ENCODE assay signal across 14 mouse cellular contexts in the genomic region with DNA sequence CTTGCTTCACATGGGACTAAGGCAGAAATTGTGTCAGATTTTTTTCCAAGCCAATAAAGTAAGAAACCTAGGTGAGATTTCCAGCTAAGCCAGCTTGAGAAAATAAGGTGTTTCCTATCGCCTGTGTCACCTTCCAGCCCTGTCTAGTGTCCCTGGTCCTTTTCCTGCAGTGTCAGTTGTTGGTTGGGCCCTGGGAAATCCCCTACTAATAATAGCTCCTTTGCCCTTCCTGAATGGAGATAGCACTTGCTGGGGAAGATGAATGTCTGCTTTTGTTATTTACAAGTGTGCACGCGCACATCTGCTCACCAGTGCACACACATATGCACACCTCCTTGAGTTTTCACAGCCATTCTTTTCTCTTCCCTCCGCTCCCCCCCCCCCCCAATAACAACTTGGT.
DNase-seq lines count a peak whose midpoint lies in the region; ATAC-seq lines count a peak whose summit lies in the region.
"Had no signal": no experiment of that assay in that cellular context is flagged by ENCODE, and none has a peak within 500 bp of the region (broad histone marks: within the 10 kb centered on the region; RNA-seq: fewer than 3 reads in every experiment).

No protein-coding gene starts in this region.

- 0 out of 2 replicates have a peak, but pooled peaks cover 4% of the 10 kb centered on the region for H3K27me3 ChIP-seq in midbrain, embryonic 10.5 days (ENCODE audit: low read depth, poor library complexity, severe bottlenecking)
- H3K27me3 ChIP-seq in midbrain, embryonic 11.5 days (ENCODE audit: control insufficient read depth, insufficient read depth, low read length) = no peaks in the 10 kb centered on the region
- no peaks in the 10 kb centered on the region for H3K27me3 ChIP-seq in heart, embryonic 13.5 days (replicated peaks)
- no peaks in the 10 kb centered on the region for H3K27me3 ChIP-seq in liver, embryonic 15.5 days
- H3K27me3 ChIP-seq: embryonic facial prominence, embryonic 12.5 days; liver, embryonic 13.5 days had no signal

- no peak for ATAC-seq in midbrain, embryonic 11.5 days (ENCODE audit: low FRiP score)
- ATAC-seq in heart, embryonic 13.5 days (ENCODE audit: extremely low read depth, insufficient number of reproducible peaks, low FRiP score, low TSS enrichment) = 0 out of 2 replicates have a peak, but pooled peaks have one; percentile 3
- ATAC-seq in liver, embryonic 15.5 days (ENCODE audit: insufficient read depth) = no peak
- ATAC-seq: forebrain, embryonic 16.5 days had no signal

- WGBS in midbrain, embryonic 10.5 days = 77% methylated on average over 3 of the region's 4 CpGs
- WGBS in midbrain, embryonic 11.5 days = 82% methylated on average over 4 of the region's 4 CpGs
- 26% methylated on average over 4 of the region's 4 CpGs for WGBS in heart, embryonic 13.5 days
- WGBS in liver, embryonic 15.5 days (ENCODE audit: insufficient replicate concordance) = 28% methylated on average over 3 of the region's 4 CpGs

- H3K4me1 ChIP-seq in midbrain, embryonic 10.5 days = peaks cover 19% of the 10 kb centered on the region
- no peaks in the 10 kb centered on the region for H3K4me1 ChIP-seq in midbrain, embryonic 11.5 days (ENCODE audit: control insufficient read depth, insufficient read depth, low read length)
- H3K4me1 ChIP-seq in heart, embryonic 13.5 days = peaks cover 48% of the 10 kb centered on the region
- H3K4me1 ChIP-seq in liver, embryonic 15.5 days (replicated peaks) = 0 out of 2 replicates have a peak, but pooled peaks cover 9% of the 10 kb centered on the region

- intact Hi-C loops in heart, postnatal 25 days (cut with DNase I) = loop anchor here (5.0 kb wide), 2 partner anchors 132 to 687 kb away; no protein-coding TSS in a partner anchor

- no peak overlapping the region for H3K4me2 ChIP-seq in midbrain, embryonic 11.5 days
- peak overlapping the region; percentile 20; the same call in 1 of the 2 replicates for H3K4me2 ChIP-seq in heart, embryonic 13.5 days
- no peak overlapping the region for H3K4me2 ChIP-seq in liver, embryonic 15.5 days
- H3K4me2 ChIP-seq: embryonic facial prominence, embryonic 12.5 days; liver, embryonic 13.5 days had no signal

- 0 out of 2 replicates have a peak overlapping the region, but pooled peaks have one; percentile 53 for H3K27ac ChIP-seq in midbrain, embryonic 10.5 days (replicated peaks)
- no peak overlapping the region for H3K27ac ChIP-seq in midbrain, embryonic 11.5 days (ENCODE audit: low read depth, low read length)
- H3K27ac ChIP-seq in heart, embryonic 13.5 days (replicated peaks) = peak overlapping the region; percentile 81
- peak overlapping the region; percentile 51; the same call in 1 of the 2 replicates for H3K27ac ChIP-seq in liver, embryonic 15.5 days (replicated peaks)
- H3K27ac ChIP-seq: embryonic facial prominence, embryonic 12.5 days; liver, embryonic 13.5 days had no signal

- peaks cover 9% of the 10 kb centered on the region; the same call in 1 of the 2 replicates for H3K9me3 ChIP-seq in midbrain, embryonic 10.5 days (replicated peaks)
- H3K9me3 ChIP-seq in midbrain, embryonic 11.5 days (ENCODE audit: control insufficient read depth, low read length) = no peaks in the 10 kb centered on the region
- 0 out of 2 replicates have a peak, but pooled peaks cover 14% of the 10 kb centered on the region for H3K9me3 ChIP-seq in heart, embryonic 13.5 days
- no peaks in the 10 kb centered on the region for H3K9me3 ChIP-seq in liver, embryonic 15.5 days (replicated peaks)
- H3K9me3 ChIP-seq: embryonic facial prominence, embryonic 12.5 days; liver, embryonic 13.5 days had no signal

- no peak overlapping the region for H3K4me3 ChIP-seq in midbrain, embryonic 10.5 days
- H3K4me3 ChIP-seq in midbrain, embryonic 11.5 days (ENCODE audit: low read depth, low read length) = no peak overlapping the region
- H3K4me3 ChIP-seq in heart, embryonic 13.5 days = no peak overlapping the region
- H3K4me3 ChIP-seq in liver, embryonic 15.5 days (replicated peaks) = no peak overlapping the region
- H3K4me3 ChIP-seq: embryonic facial prominence, embryonic 12.5 days; liver, embryonic 13.5 days had no signal

- no peaks in the 10 kb centered on the region for H3K36me3 ChIP-seq in midbrain, embryonic 10.5 days
- no peaks in the 10 kb centered on the region for H3K36me3 ChIP-seq in midbrain, embryonic 11.5 days (ENCODE audit: control insufficient read depth, insufficient read depth, low read length)
- H3K36me3 ChIP-seq in heart, embryonic 13.5 days = no peaks in the 10 kb centered on the region
- H3K36me3 ChIP-seq in liver, embryonic 15.5 days (replicated peaks) = no peaks in the 10 kb centered on the region
- H3K36me3 ChIP-seq: embryonic facial prominence, embryonic 12.5 days; liver, embryonic 13.5 days had no signal

- peak; percentile 95 for DNase-seq in heart, adult 11 months
- no peak for DNase-seq in heart, postnatal 25 days (ENCODE audit: low spot score)
- DNase-seq in midbrain, embryonic 10.5 days (ENCODE audit: low spot score) = no peak
- DNase-seq in midbrain, embryonic 11.5 days (ENCODE audit: low spot score, missing footprints) = no peak
- no peak for DNase-seq in cerebellum, adult 18-20 months
- DNase-seq in adrenal gland, postnatal 10 days = no peak
- DNase-seq: cerebellum, adult 11-12 months; gastrocnemius, postnatal 25 days; layer of hippocampus, postnatal 36 days; liver, embryonic 13.5 days had no signal

- no peak overlapping the region for H3K9ac ChIP-seq in midbrain, embryonic 11.5 days (ENCODE audit: low read length)
- H3K9ac ChIP-seq in heart, embryonic 13.5 days = no peak overlapping the region
- H3K9ac ChIP-seq in liver, embryonic 15.5 days = no peak overlapping the region
- H3K9ac ChIP-seq: embryonic facial prominence, embryonic 12.5 days; liver, embryonic 13.5 days had no signal
